Mouse (Mus musculus): ENCODE measurements at regions not wholly inside any gene's neighbourhood (a gene's known extent, or its start where the extent isn't known, plus 50 kb on each side); places are given as distances from the start of the nearest gene placed in this dataset.

- DNase-seq (no peak), ATAC-seq (no peak)
- no peak overlapping the region for H3K4me3 ChIP-seq (ENCODE audit: low read depth, low read length)
- no peak overlapping the region for H3K9ac ChIP-seq (replicated peaks)
- no peaks in the 10 kb centered on the region for H3K4me1 ChIP-seq (ENCODE audit: insufficient read depth)
- no peak overlapping the region for H3K27ac ChIP-seq (ENCODE audit: low read depth)
- WGBS (ENCODE audit: insufficient replicate concordance): 84% methylated on average over 2 of the region's 2 CpGs
- no peaks in the 10 kb centered on the region for H3K36me3 ChIP-seq (replicated peaks; ENCODE audit: insufficient read depth, low read length)
- no peak for TF ChIP-seq CTCF (IDR thresholded peaks at IDR 0.05; ENCODE audit: low read depth)
- TF ChIP-seq EP300 (IDR thresholded peaks at IDR 0.05; ENCODE audit: low read depth): no peak
- H3K4me2 ChIP-seq (ENCODE audit: low read depth, low read length): no peak overlapping the region
- H3K27me3 ChIP-seq (ENCODE audit: insufficient read depth, low read length): no peaks in the 10 kb centered on the region
- no peaks in the 10 kb centered on the region; the same call in 1 of the 2 replicates for H3K9me3 ChIP-seq (ENCODE audit: low read length)
Measured at GRCm38 (mm10) chr3:37835687-37836086, 111.4 kb upstream of the Gm5148 start.

DNA sequence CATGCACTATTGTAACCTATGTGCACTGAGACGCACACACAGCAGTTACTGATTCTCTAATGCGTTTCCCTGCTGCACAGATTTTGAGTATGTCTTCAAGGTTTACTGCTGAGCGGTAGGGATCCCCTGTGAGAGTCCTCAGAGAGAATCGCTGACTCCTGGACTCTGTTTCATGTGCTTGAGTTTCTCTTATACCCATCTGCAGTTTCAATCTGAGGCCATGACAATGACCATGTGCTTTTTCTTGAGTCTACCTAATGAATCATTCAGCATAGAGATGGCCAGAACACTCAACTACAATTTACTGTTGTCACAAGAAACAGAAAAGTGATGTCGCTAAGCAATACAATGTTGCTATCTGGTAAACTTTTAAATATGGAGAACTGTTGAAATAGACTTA, 110.8 kb upstream of the Gm5148 start:
- 80% methylated on average over 5 of the region's 5 CpGs for WGBS (ENCODE audit: insufficient replicate concordance)
- no peaks in the 10 kb centered on the region; the same call in 1 of the 2 replicates for H3K9me3 ChIP-seq (ENCODE audit: low read length)
- no peak for ATAC-seq
- DNase-seq: no peak
- no peak overlapping the region for H3K4me3 ChIP-seq (ENCODE audit: low read depth, low read length)
- H3K4me2 ChIP-seq (ENCODE audit: low read depth, low read length): no peak overlapping the region
- no peak for TF ChIP-seq EP300 (IDR thresholded peaks at IDR 0.05; ENCODE audit: low read depth)
- no peak for TF ChIP-seq CTCF (IDR thresholded peaks at IDR 0.05; ENCODE audit: low read depth)
- no peak overlapping the region for H3K9ac ChIP-seq (replicated peaks)
- H3K27ac ChIP-seq (ENCODE audit: low read depth): no peak overlapping the region
- H3K27me3 ChIP-seq (ENCODE audit: insufficient read depth, low read length): no peaks in the 10 kb centered on the region
- H3K4me1 ChIP-seq (ENCODE audit: insufficient read depth): no peaks in the 10 kb centered on the region
- H3K36me3 ChIP-seq (replicated peaks; ENCODE audit: insufficient read depth, low read length): no peaks in the 10 kb centered on the region

DNA sequence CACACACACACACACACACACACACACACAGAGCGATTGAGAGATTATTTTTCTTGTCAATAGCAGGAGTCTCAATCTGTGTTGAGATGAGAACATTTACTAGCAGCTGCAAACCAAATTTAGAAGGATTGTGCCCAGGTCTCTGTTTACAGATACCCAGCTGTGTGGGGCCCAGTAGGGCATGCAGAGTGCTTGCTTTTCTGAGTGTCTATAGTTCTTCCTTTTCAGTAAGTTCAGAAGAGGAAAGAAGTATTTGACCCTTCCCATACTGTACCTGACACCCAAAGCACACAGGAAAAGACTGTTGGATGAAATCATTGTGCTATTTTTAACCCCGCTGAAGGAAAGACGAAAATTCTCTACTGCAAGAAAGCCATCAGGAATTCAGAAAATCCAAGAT, 110.3 kb upstream of the Gm5148 start:
- Histone ChIP-seq H3K4me2 (ENCODE audit: low read depth, low read length) (no peak overlapping the region), H3K4me1 (ENCODE audit: insufficient read depth) (no peaks in the 10 kb centered on the region), H3K9ac (replicated peaks) (no peak overlapping the region), H3K27me3 (ENCODE audit: insufficient read depth, low read length) (no peaks in the 10 kb centered on the region), H3K27ac (ENCODE audit: low read depth) (no peak overlapping the region), H3K9me3 (ENCODE audit: low read length) (no peaks in the 10 kb centered on the region), H3K36me3 (replicated peaks; ENCODE audit: insufficient read depth, low read length) (no peaks in the 10 kb centered on the region), H3K4me3 (ENCODE audit: low read depth, low read length) (no peak overlapping the region)
- TF ChIP-seq EP300 (IDR thresholded peaks at IDR 0.05; ENCODE audit: low read depth) (no peak), CTCF (IDR thresholded peaks at IDR 0.05; ENCODE audit: low read depth) (no peak)
- 58% methylated on average over 3 of the region's 3 CpGs for WGBS (ENCODE audit: insufficient replicate concordance)
- ATAC-seq: no peak
- DNase-seq: no peak

- 65% methylated on average over 4 of the region's 4 CpGs for WGBS (ENCODE audit: insufficient replicate concordance)
- H3K27ac ChIP-seq (ENCODE audit: low read depth): no peak overlapping the region
- no peak for ATAC-seq
Measured at GRCm38 (mm10) chr3:37833387-37833786, 109.1 kb upstream of the Gm5148 start.

DNA sequence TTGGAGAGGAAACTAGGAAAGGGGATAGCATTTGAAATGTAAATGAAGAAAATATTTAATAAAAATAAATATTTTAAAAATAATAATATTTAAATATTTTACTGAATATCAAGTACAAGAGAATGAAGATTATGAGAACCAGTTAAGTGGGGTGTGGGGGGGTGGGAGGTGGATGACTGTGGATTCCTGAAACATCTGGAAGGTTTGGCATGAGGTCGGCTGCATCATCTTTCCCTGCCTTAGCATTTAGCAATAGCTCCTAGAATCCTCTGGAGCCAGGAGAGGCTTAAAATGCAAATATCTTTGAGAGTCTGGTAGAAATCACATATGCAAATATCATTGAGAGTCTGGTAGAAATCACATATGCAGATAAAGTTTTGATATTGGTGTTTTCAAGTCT, 103.3 kb upstream of the Gm5148 start:
- ATAC-seq: no peak
- 69% methylated on average over 1 of the region's 1 CpGs for WGBS (ENCODE audit: insufficient replicate concordance)

More at GRCm38 (mm10) chr3:37833387-37833786, 109.1 kb upstream of the Gm5148 start:
- no peaks in the 10 kb centered on the region for H3K9me3 ChIP-seq (ENCODE audit: low read length)
- H3K9ac ChIP-seq (replicated peaks): no peak overlapping the region
- H3K27me3 ChIP-seq (ENCODE audit: insufficient read depth, low read length): no peaks in the 10 kb centered on the region
- no peak for TF ChIP-seq EP300 (IDR thresholded peaks at IDR 0.05; ENCODE audit: low read depth)
- TF ChIP-seq CTCF (IDR thresholded peaks at IDR 0.05; ENCODE audit: low read depth): no peak
- no peak overlapping the region for H3K4me3 ChIP-seq (ENCODE audit: low read depth, low read length)
- DNase-seq: no peak
- no peak overlapping the region for H3K4me2 ChIP-seq (ENCODE audit: low read depth, low read length)
- no peaks in the 10 kb centered on the region for H3K4me1 ChIP-seq (ENCODE audit: insufficient read depth)
- no peaks in the 10 kb centered on the region for H3K36me3 ChIP-seq (replicated peaks; ENCODE audit: insufficient read depth, low read length)

DNA sequence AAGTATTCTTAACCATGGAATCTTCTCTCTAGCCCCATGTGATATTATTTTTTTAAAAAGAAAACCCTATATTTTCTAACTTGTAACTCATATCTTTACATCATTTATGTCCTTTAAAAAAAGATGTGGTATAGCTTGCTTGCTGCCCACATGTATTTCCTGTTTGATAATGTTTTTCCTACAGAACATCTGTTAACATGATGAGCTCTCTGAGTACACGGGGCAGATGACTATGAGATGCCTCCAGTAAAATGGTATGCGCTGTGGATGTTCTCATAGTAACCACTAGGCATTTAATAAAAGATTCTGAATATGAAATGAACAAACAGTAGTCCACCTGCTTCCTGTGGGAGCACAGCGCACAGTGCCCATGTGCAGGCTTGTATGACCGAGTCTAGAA, 101.3 kb upstream of the Gm5148 start:
- DNase-seq (no peak), ATAC-seq (no peak)
- H3K36me3 ChIP-seq (replicated peaks; ENCODE audit: insufficient read depth, low read length): no peaks in the 10 kb centered on the region
- no peaks in the 10 kb centered on the region for H3K27me3 ChIP-seq (ENCODE audit: insufficient read depth, low read length)
- H3K4me1 ChIP-seq (ENCODE audit: insufficient read depth): no peaks in the 10 kb centered on the region
- H3K9ac ChIP-seq (replicated peaks): no peak overlapping the region
- TF ChIP-seq CTCF (IDR thresholded peaks at IDR 0.05; ENCODE audit: low read depth) (no peak), EP300 (IDR thresholded peaks at IDR 0.05; ENCODE audit: low read depth) (no peak)
- no peaks in the 10 kb centered on the region for H3K9me3 ChIP-seq (ENCODE audit: low read length)
- no peak overlapping the region for H3K4me3 ChIP-seq (ENCODE audit: low read depth, low read length)
- no peak overlapping the region for H3K27ac ChIP-seq (ENCODE audit: low read depth)
- 80% methylated on average over 4 of the region's 4 CpGs for WGBS (ENCODE audit: insufficient replicate concordance)
- no peak overlapping the region for H3K4me2 ChIP-seq (ENCODE audit: low read depth, low read length)

More for the DNA sequence above, 103.3 kb upstream of the Gm5148 start:
- no peak for TF ChIP-seq EP300 (IDR thresholded peaks at IDR 0.05; ENCODE audit: low read depth)
- TF ChIP-seq CTCF (IDR thresholded peaks at IDR 0.05; ENCODE audit: low read depth): no peak
- no peak overlapping the region for H3K4me3 ChIP-seq (ENCODE audit: low read depth, low read length)
- no peak overlapping the region for H3K4me2 ChIP-seq (ENCODE audit: low read depth, low read length)
- no peak overlapping the region for H3K27ac ChIP-seq (ENCODE audit: low read depth)
- H3K4me1 ChIP-seq (ENCODE audit: insufficient read depth): no peaks in the 10 kb centered on the region
- no peak overlapping the region for H3K9ac ChIP-seq (replicated peaks)
- no peak for DNase-seq
- H3K27me3 ChIP-seq (ENCODE audit: insufficient read depth, low read length): no peaks in the 10 kb centered on the region
- no peaks in the 10 kb centered on the region for H3K9me3 ChIP-seq (ENCODE audit: low read length)
- H3K36me3 ChIP-seq (replicated peaks; ENCODE audit: insufficient read depth, low read length): no peaks in the 10 kb centered on the region

DNA sequence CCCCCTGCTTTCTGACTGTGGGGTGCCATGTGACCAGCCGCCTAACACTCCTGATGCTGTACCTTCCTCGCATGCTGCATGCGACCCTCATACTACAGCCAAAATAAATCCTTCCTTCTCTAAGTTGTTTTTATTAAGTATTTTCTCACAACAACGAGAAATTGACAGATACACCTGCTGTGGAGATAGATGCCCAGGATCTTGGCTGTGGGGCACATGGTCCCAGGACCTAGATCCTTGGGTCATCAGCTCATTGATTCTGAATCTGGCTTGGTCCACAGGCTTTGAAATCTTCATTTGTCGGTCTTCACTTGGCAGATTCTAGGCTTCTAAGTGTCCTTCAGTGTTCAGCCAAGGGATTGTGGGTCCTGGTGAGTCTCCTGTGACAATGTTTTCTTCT, 100.4 kb upstream of the Gm5148 start:
- no peak for DNase-seq
- ATAC-seq: no peak
- Histone ChIP-seq H3K4me3 (ENCODE audit: low read depth, low read length) (no peak overlapping the region), H3K4me2 (ENCODE audit: low read depth, low read length) (no peak overlapping the region), H3K27me3 (ENCODE audit: insufficient read depth, low read length) (no peaks in the 10 kb centered on the region), H3K36me3 (replicated peaks; ENCODE audit: insufficient read depth, low read length) (no peaks in the 10 kb centered on the region), H3K27ac (ENCODE audit: low read depth) (no peak overlapping the region), H3K9me3 (ENCODE audit: low read length) (no peaks in the 10 kb centered on the region), H3K9ac (replicated peaks) (no peak overlapping the region), H3K4me1 (ENCODE audit: insufficient read depth) (no peaks in the 10 kb centered on the region)
- TF ChIP-seq CTCF (IDR thresholded peaks at IDR 0.05; ENCODE audit: low read depth): no peak
- TF ChIP-seq EP300 (IDR thresholded peaks at IDR 0.05; ENCODE audit: low read depth): no peak
- 89% methylated on average over 5 of the region's 5 CpGs for WGBS (ENCODE audit: insufficient replicate concordance)
